ENCODE assay signal across 38 mouse cellular contexts in genomic region chr2:157102256-157102655, GRCm38 (mm10). TPM values are rescaled to one million over a fixed set of nuclear protein-coding genes. Genes with fewer than 3 reads are reported as not detected.
"Had no signal": no experiment of that assay in that cellular context is flagged by ENCODE, and none has a peak within 500 bp of the region (broad histone marks: within the 10 kb centered on the region; RNA-seq: fewer than 3 reads in every experiment).

No protein-coding gene starts in this region.

- H3K4me3 ChIP-seq: gastrocnemius, adult 2 months; heart, adult 2 months; heart, embryonic 13.5 days; heart, embryonic 15.5 days; hindbrain, embryonic 13.5 days; hindbrain, embryonic 15.5 days; kidney, embryonic 15.5 days; left cerebral cortex, adult 2 months; limb, embryonic 10.5 days; limb, embryonic 12.5 days; liver, embryonic 13.5 days had no signal

- H3K27me3 ChIP-seq: heart, embryonic 13.5 days; heart, embryonic 15.5 days; hindbrain, embryonic 13.5 days; hindbrain, embryonic 15.5 days; kidney, embryonic 15.5 days; limb, embryonic 12.5 days; liver, embryonic 13.5 days had no signal

- DNase-seq: gastrocnemius, adult 2 months; gastrocnemius, postnatal 10 days; gastrocnemius, postnatal 36 days; heart, adult 11 months; heart, adult 2 months; heart, postnatal 14 days; heart, postnatal 36 days; kidney, adult 11 months; kidney, adult 2 months; kidney, adult 9 months; kidney, postnatal 14 days; kidney, postnatal 36 days; liver; liver, embryonic 13.5 days had no signal

- ATAC-seq: hindbrain, postnatal 0 days; intestine, embryonic 16.5 days had no signal

- H3K27ac ChIP-seq: gastrocnemius, adult 2 months; heart, adult 2 months; heart, embryonic 13.5 days; heart, embryonic 15.5 days; hindbrain, embryonic 13.5 days; hindbrain, embryonic 15.5 days; hindbrain, postnatal 0 days; kidney, embryonic 15.5 days; kidney, postnatal 0 days; left cerebral cortex, adult 2 months; limb, embryonic 10.5 days; limb, embryonic 12.5 days; liver, embryonic 13.5 days had no signal

- H3K9ac ChIP-seq: heart, embryonic 13.5 days; heart, embryonic 15.5 days; hindbrain, embryonic 13.5 days; hindbrain, embryonic 15.5 days; kidney, embryonic 15.5 days; limb, embryonic 12.5 days; liver, embryonic 13.5 days had no signal

- H3K4me2 ChIP-seq: heart, embryonic 11.5 days; heart, embryonic 13.5 days; heart, embryonic 15.5 days; hindbrain, embryonic 13.5 days; hindbrain, embryonic 15.5 days; kidney, embryonic 15.5 days; limb, embryonic 12.5 days; liver, embryonic 11.5 days; liver, embryonic 13.5 days had no signal

- H3K4me1 ChIP-seq: hindbrain, embryonic 13.5 days; hindbrain, embryonic 15.5 days; limb, embryonic 10.5 days; limb, embryonic 12.5 days; liver, embryonic 13.5 days had no signal

- H3K9me3 ChIP-seq: heart, embryonic 13.5 days; heart, embryonic 15.5 days; hindbrain, embryonic 13.5 days; hindbrain, embryonic 15.5 days; kidney, embryonic 15.5 days; limb, embryonic 10.5 days; limb, embryonic 12.5 days; liver, embryonic 13.5 days had no signal

RNA-seq across cellular contexts. Expression of gene Tldc2, which starts 15.4 kb away (rescaled TPM):
- total RNA-seq: gastrocnemius, adult 2 months; gastrocnemius, postnatal 10 days; gastrocnemius, postnatal 36 days; heart, adult 2 months; heart, postnatal 14 days; heart, postnatal 36 days; hematopoietic stem cell, adult 5-6 weeks; hindbrain, postnatal 0 days; layer of hippocampus, adult 18-20 months; layer of hippocampus, postnatal 10 days; layer of hippocampus, postnatal 25 days; left cerebral cortex, adult 2 months; left cerebral cortex, postnatal 14 days; left cerebral cortex, postnatal 36 days had no signal
- polyA plus RNA-seq: gonadal fat pad, adult 2 months; heart, adult 2 months; heart, embryonic 13.5 days; heart, embryonic 15.5 days; heart, postnatal 0 days; hindbrain, embryonic 11.5 days; hindbrain, embryonic 13.5 days; hindbrain, embryonic 15.5 days; intestine, embryonic 14.5 days; intestine, embryonic 16.5 days; limb, embryonic 10.5 days; limb, embryonic 12.5 days; limb, embryonic 14.5 days; liver, embryonic 11.5 days; liver, embryonic 13.5 days had no signal
